11 mouse cellular contexts compared by ENCODE assay signal in genomic region chr11:106212771-106213170, GRCm38 (mm10).
"Had no signal": no experiment of that assay in that cellular context is flagged by ENCODE, and none has a peak within 500 bp of the region (broad histone marks: within the 10 kb centered on the region; RNA-seq: fewer than 3 reads in every experiment).

No protein-coding gene starts in this region.

- H3K9me3 ChIP-seq: limb, embryonic 15.5 days; liver, embryonic 13.5 days; midbrain, embryonic 12.5 days; neural tube, embryonic 13.5 days had no signal

- ATAC-seq: midbrain, embryonic 16.5 days had no signal

- DNase-seq: kidney, postnatal 14 days; liver, embryonic 13.5 days; retina, postnatal 1 day; right cerebral cortex, postnatal 4 days; spleen, adult 18-20 months; thymus, adult 2 months; thymus, postnatal 25 days had no signal

- H3K9ac ChIP-seq: limb, embryonic 15.5 days; liver, embryonic 13.5 days; midbrain, embryonic 12.5 days; neural tube, embryonic 13.5 days had no signal

- H3K4me2 ChIP-seq: limb, embryonic 15.5 days; liver, embryonic 13.5 days; midbrain, embryonic 12.5 days; neural tube, embryonic 13.5 days had no signal

- H3K4me3 ChIP-seq: limb, embryonic 15.5 days; liver, embryonic 13.5 days; midbrain, embryonic 12.5 days; neural tube, embryonic 13.5 days had no signal

- H3K27ac ChIP-seq: limb, embryonic 15.5 days; liver, embryonic 13.5 days; midbrain, embryonic 12.5 days; neural tube, embryonic 13.5 days had no signal

- H3K27me3 ChIP-seq: limb, embryonic 15.5 days; liver, embryonic 13.5 days; midbrain, embryonic 12.5 days; neural tube, embryonic 13.5 days had no signal
